Mouse (Mus musculus) erythroblast, adult 5-6 weeks (primary cell): Measurements from ENCODE around the gene Rab11fip3. TPM values are rescaled to one million over a fixed set of nuclear protein-coding genes. Genes with fewer than 3 reads are reported as not detected.

Experiments
- ATAC-seq: replicated peaks from 2 replicates; pipeline ENCODE4 v1.8.0; 2016; ENCODE audit warnings: moderate number of reproducible peaks, mild to moderate bottlenecking, moderate TSS enrichment, inconsistent platforms; ENCODE audit not compliant: poor library complexity, low FRiP score, severe bottlenecking
- total RNA-seq, 2 experiments: library from RNA; stranded (forward) in 1 of 2; stranded (reverse) in 1 of 2; fragments of 150-400 nt in 1 of 2; fragments of 200-764, 138-1000 nt in 1 of 2; gene quantifications; 2 replicates each; pipeline versions ENCODE4 v1.2.3 to v1.2.4; 2015 to 2017; ENCODE audit warnings: low replicate concordance in 2 of 2

Gene Rab11fip3
- total RNA-seq, 2 experiments from 2014 or later, result 0.17 TPM; not detected in 1

DNA sequence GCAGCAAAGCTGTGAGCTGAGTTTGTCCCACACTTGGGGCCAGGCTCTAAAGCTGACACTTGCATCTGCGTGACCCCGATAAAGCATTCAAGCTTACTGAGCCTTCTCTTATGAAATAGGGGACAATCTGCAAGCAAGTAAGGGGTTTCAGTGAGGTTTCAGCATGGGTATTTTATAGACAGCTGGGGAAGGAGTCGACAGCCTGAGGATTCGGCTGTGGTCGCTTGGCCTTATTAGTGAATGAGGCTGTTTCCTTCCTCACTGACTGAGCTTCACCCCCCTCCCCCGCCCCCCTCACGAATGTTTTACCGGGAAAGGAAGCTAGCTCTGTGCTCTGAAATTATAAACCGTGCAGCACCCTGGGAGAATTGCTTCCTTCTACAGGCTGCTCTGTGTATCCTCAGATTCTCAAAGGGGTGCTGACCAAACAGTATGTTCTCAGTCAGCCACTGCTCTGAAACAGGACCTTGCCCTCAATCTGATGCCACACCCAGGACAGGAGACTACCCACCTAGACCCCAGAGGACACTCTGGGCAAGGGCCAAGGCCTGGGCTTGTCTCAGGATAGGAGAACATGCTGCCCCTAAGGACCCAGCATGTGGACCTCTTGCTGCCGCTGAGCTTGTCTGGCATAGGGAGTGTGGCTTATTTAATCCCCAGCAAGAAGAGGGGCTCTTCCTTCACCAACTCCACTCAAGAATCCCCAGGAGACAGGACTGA is 63.5 kb downstream of the Rab11fip3 start:
- ATAC-seq, result no peak

DNA sequence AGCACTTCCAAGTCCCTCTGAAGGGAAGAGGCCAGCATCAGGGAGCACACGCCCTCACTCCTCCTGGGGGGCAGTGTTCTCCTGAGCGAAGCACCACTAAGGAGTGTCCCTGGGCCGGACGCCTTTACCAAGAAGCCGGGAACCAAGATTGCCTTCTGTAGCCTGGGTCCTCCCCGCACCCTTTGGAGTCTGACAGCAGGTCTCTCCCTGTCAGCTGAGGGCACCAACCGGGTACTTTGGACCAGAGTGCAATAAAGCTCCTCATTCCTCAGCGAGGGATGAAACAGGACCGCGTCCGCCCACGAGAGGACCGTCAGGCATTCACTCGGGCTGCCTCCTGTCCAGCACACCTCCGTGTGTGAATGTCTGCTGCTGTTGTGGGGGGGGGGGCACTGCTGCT is 64.6 kb downstream of the Rab11fip3 start:
- ATAC-seq, result no peak

DNA sequence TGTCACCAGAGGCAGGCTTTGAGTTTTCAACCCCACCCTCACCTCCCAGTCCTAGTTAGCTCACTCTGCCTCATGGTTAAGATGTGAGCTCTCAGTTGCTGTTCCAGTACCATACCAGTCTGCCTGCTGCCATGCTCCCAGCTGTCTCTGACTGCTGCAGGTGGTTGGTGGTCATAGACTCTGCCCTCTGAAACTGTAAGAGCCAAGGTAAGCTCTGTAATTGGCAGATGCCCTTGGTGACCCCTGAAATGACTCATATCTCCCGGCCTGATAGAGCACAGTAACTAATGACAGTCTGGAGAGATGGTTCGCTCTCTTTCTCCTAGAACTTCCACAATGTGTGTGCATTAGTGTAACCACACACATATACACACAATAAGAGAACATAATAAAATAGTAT is 65.5 kb downstream of the Rab11fip3 start:
- no peak for ATAC-seq

DNA sequence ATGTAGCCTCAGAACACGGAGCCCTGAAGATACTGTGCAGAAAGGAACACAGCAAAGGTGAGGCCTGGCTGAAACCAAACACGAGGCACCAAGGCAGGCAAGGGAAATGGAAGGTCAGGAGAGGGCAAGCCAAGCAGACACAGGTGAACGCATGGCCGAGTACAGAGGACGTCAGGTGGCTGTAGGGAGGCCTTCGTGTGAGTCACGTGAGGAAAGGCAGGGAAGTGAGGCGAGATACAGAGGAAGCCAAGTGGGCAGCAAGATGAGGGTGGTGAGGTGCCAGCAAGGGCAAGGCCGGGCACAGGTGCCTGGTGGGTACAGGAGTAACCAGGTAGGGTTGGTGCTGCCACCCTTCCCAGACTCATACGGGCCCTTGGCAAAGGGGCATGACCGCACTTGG is 70.9 kb downstream of the Rab11fip3 start:
- ATAC-seq, result no peak

DNA sequence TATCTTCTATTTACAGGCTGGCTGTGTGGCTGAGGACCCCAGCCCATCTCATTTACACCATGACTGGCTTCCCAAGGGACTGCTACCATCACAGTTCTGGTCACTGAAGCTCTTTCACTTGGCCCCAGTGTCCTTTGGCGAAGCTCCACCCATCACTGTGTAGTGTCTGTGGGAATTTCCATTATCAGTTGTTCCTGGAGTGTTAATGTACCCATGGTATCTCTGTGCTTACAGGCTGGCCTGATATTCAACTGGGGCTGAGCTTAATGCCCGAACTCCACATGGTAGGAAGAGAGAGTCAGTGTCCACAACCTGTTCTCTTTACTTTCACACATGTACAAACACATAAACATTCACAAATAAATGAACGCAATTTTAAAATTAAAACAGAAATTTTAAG is 75.9 kb downstream of the Rab11fip3 start:
- no peak for ATAC-seq

DNA sequence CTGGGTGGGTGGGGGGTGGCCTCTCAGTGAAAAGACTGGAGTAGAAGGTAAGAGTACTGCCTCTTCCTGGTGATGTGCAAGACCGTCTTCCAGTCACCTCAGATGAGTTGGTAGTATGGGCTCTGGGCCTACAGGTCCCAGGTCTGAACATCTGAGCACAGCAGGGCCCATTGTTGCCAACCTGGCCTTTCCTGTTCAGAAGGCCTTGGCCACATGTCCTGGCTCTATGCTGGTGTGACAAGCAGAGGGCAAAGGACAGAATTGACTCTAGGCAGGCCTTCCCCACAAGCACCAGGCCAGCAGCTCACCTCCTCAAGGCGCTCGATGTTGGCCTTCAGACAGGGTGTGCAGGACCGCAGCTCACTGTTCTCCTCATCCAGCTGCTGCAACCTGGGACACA is 77.1 kb downstream of the Rab11fip3 start:
- ATAC-seq, result no peak

DNA sequence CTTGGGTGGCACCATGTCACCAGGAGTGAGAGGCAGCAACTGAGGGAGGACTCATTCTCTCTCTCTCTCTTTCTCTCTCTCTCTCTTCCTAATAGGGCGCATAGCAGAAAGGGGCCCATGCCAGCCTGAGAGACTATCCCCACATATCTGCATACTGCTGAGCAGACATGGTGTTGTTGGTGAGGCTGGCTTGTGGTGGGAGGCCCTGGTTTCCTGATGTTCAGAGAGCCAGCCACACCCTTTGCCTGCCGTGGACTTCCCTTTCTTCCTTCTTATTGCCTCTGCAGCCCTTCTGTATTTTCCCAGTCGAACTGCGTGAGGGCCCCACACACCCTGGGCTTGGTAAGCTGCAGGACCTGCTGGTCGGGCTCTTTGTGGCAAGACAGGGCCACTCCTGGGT is 79.0 kb downstream of the Rab11fip3 start:
- no peak for ATAC-seq

DNA sequence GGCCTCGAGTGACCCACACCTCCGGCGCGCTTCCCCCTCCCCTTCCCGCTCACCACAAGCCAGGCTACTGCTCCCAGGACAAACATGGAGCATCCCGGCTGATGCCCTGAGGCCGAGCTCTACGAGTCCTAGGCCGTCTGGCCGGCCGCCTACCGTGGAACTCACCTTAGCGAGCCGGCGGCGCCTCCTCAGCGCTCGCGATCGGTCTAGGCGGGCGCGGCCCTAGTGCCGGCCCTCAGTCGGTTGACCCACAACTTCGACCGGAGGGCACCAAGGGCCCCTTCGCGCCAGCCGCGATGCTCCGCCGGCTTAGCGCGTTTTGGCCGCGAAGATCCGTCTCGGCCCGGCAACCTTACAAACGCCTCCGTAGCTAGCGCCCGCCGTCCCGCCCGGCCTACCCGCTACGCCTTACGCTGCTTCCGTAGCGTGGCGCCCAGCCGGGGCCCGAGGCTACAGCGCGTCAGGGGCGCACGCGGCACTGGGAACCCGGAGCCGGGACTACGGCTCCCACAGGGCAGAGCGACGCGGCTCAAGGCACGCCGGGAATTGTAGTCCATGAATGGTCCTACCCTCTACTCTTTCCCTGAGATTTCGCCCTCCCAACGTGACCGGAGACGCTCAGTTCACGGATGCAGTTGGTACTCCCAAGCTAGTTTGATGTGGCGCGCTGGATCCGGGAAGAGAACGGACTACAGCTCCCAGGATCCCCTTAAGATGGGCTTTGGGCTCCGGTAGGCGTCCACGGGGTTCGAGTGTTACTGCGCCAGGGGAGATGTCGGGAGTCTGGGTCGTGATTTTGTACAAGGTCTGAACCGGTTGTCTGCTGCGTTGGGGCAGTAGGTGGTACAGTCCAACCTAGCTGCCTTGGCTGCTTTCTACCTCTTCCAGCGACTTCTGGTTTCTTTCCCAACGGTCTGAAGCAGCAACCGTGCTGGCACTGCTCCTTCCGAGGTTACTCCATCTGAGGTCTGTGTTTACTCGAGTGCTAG is 83.8 kb downstream of the Rab11fip3 start, which contains the start of gene Capn15:
Gene Capn15, minus strand, starts transcription at position 491 of the 989 bp plus-strand sequence.
- peak; percentile 86 for ATAC-seq

DNA sequence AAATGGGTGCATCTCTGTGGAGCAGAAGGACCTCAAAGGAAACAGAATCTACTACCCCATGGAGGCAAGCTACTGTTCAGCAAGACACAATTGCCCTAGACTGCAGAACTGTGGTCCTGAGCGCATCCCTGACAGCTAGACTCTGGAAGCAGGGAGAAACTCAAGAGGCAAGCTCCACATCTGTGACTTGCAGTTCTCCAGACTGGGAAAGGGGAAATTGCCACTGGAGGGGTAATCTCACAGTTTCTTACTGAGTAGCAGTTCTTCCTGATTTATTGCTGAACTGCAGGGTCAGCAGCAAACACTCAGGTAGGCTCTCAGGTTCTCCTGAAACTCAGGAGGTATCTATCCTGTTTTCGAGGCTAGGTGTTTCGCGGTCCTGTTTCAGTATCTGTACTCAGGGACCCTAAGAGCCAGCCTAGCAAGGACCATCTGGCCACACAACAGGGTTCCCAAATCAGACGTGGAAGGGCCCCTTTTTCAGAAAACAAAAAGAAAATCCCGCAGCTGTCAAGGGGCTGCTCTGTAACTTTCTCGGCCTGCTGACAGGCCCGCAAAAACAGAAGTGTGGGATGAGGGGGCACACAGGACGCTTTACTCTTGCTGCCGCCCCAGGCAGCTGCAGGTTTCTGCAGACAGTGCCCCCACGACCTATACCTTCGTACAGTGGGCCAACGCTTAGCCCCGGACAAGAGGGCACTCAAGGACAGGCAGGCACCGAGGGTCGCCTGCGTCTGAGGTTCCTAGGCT is 84.6 kb downstream of the Rab11fip3 start:
- ATAC-seq, result peak; percentile 36; the same call in 1 of the 2 replicates

DNA sequence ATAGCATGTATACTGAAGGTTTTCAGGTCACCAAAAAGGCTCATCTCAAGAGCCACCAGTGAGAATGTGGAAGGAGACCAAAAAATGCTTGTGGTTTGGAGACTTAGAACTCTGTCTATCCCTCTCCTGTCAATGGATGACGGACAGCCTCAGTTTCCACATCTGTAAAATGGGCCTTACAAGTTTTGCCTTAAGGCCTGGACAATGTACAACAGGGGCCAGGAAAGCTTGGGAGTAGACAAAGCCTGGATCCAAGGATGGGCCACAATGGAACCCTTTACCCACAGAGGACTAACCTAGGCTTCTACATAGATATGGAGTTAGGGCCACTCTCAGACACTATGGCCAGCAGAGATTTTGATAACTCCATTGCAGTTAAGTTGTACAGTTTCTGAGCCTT is 85.3 kb downstream of the Rab11fip3 start:
- no peak for ATAC-seq

DNA sequence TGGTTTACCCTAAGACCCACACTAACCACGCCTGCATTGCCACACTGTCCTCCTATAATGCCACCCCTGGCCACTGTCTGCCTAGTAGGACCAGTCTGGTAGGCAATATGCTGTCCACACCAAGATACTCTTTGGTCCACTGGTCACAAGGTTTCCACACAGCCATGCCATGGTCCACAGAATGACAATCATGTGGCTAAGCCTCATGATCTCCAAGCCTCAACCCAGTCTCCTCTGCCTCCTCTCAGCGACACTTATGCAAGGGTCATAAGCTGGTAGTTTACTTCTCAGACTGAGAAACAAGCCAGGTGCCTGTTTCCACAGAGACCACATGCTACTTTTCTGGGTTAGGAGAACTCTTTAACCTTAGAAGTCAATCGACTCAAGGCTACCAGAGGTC is 86.4 kb downstream of the Rab11fip3 start:
- no peak for ATAC-seq

DNA sequence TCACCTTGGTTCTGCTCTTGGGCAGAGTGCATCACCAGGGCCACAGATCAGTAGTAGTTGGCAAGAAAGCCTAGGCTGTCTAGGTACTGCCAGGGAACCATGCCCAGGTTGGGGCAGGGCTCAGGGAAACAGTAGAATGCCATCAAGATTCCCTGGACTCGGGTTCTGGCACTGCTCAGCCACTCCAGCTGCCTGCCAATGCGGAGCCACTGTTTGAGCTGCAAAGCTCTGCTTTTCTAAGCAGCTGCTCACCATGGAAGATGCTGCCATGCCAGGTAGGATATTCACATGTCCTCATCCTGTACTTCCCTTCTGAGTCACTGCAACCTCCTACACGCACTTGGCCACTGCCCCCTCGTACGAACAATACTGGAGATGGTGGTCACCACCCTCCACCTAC is 88.5 kb downstream of the Rab11fip3 start:
- ATAC-seq, result no peak

DNA sequence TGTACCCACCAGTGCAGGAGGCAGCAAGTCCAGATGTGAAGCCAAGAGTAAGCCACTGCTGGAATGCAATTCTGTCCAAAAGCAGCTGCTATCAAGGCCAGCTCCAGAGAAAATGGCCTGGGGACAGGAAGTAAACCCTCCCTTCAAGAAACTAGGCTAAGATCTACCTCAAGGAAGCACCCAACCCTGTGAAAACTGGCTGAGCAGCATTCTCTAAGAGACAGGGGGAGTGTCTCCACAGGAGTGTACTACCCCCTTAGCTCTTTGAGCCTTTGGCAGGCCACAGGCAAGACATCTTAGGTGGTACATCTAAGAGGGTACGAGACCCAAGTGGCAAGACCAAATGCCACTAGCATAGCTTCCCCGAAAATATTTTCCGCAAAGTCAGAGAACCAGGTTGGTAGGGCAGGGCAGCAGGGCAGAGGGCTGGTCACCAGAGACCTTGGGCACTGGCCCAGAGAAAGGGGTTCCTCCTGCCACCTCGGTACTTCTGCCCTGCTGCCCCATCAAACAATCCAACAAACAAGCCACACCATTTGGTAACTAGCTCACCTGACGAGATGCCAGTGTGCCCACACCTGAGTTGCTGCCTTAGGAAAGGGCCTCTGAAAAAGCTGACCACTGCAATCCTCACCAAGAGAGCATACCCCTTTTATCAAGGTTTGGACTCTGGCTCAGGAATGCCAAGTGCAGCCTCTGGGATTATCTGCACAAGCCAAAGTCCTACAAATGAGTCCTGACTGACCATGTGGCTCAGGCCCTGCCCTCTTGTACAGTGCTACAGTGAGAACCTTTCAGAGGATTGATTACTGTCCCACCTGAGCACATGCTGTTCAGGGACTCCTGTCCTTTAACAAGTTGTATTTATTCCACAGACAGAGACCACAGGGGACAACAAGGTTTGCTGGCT is 89.3 kb downstream of the Rab11fip3 start:
- no peak for ATAC-seq

DNA sequence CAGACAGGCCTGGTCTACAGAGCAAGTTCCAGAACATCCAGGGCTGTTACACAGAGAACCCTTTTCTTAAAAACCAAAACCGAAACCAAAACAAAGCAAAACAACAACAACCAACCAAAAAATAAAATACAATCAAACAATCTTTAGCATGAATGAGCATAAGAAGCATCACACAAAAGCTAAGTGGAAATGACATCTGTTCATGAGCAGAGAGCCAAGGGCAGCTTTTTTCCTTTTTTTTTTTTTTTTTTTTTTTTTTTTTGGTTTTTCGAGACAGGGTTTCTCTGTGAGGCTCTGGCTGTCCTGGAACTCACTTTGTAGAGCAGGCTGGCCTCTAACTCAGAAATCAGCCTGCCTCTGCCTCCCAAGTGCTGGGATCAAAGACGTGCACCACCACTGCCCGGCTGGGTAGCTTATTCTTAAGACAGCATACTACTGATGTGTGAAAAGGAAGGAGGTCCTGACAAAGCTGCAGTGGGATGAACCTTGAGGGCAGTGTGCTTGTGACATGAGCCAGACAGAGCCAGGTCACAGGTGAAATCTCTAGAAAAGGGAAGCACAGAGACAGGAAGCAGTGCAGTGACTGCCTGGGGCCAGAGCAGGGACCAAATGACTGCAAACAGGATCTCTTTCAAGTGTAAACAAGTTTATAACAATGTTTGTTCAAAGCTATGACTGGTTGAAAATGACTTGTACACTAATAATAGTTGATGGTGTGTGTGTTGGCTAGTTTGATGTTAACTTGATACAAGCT is 98.2 kb downstream of the Rab11fip3 start:
- no peak for ATAC-seq

DNA sequence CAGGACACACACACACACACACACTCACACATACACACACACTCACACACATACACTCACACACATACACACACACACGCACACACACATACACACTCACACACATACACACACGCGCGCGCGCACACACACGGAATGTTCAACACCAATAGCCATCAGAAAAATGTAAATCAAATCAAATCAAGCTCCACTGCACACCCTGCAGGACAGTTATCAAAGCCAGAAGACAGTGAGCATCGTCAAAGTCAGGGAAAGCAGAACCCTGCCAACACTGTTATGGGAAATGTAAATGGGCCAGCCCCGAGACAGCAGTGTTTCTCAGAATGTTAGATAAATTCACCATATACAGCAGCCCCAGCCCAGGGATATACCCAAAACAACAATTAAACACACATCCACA is 98.9 kb downstream of the Rab11fip3 start:
- peak; percentile 51; the same call in 1 of the 2 replicates for ATAC-seq

DNA sequence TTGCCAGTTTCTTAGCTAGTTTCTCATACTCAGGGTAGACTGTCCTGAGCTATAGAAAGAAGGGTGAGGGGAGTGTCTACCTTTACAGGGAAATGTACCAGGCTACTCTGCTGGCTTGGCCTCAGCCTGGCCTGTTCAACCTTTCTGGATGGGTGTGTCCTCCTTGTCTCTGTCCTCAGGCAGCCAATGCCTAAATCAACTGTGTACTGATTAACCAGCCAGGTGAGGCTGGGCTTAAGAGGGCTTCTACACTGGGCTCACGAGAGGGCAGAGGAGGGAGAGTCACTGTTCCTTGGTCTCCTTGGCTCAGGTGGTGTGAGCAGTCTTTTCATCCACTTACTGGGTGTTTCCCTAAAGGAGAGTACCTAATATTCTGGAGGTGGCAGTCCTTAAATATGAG is 101.2 kb downstream of the Rab11fip3 start:
- ATAC-seq, result peak; percentile 45

DNA sequence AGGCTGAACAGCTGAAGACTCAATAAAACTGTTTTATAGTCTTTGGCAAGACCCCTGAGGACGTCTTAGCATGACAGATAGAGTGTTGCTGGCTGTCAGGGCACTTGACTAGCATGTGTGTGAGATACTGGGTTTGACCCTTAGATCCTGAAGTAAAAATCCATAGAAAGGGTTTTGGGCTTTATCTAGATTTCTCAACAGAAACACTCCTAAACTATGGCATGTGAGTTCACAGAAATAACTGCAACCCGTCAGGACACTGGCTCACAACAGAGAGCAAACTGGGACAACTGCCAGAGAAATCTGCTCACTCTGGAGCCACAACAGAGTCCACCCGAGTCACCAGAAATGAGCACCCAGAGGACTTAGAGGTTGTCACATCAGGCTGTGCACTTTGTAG is 101.7 kb downstream of the Rab11fip3 start:
- ATAC-seq, result no peak

DNA sequence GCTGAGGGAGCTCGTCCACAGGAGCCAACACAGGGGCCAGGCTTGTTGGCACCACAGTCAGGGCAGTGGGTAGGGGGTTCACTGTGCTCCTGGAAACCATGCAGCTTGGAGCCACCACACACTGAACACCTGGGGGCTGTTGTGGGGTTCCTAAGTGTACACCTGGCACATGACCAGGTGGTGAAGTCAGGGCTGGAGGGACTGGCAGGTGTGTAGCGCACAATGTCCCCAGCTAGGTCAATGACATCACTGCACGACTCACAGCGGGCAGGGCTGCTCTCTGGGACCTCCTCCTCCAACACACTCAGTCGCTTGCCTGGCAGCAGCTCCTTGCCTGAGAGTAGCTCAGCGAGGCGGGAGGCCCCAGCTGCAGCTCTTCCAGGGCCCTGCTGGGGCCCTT is 105.1 kb downstream of the Rab11fip3 start:
- ATAC-seq, result no peak
